Mouse (Mus musculus): ENCODE results near the gene Zfp975.
"Not testable (repeated sequence)": the region's sequence is repeated elsewhere in the genome, so short reads cannot be mapped to it uniquely, and the experiment has no call there.

- not testable (repeated sequence) for TF ChIP-seq POLR2A (IDR thresholded peaks at IDR 0.05; ENCODE audit: extremely low read depth, insufficient read depth, low read length); CTCF (IDR thresholded peaks at IDR 0.05; ENCODE audit: low read depth, low read length)
These were observed 50.1 kb downstream of the Zfp975 start, which contains the start of gene Zfp976 for GRCm38 (mm10) chr7:42642152-42643115.

Measured in liver, adult 2 months (tissue).